Mouse (Mus musculus) G1E (cell line): ENCODE measurements around the gene Asb1. TPM values are rescaled to one million over a fixed set of nuclear protein-coding genes. Genes with fewer than 3 reads are reported as not detected.

Experiments
- ATAC-seq: 2 replicates; pipeline ENCODE4 v1.8.0; 2016; ENCODE audit warnings: mild to moderate bottlenecking; ENCODE audit not compliant: insufficient number of reproducible peaks, poor library complexity, low FRiP score, severe bottlenecking; ENCODE audit errors: extremely low read depth
- DNase-seq: peaks from one replicate; pipeline ENCODE4 v3.0.0; 2012; ENCODE audit warnings: low spot score
- H3K27me3 ChIP-seq: 2 replicates; pipeline ENCODE4 v1.6.1; 2012; ENCODE audit warnings: mild to moderate bottlenecking, low read length, inconsistent platforms; ENCODE audit not compliant: insufficient read depth
- H3K36me3 ChIP-seq: replicated peaks from 2 replicates; pipeline ENCODE3; 2012; ENCODE audit warnings: mild to moderate bottlenecking, inconsistent platforms
- H3K4me1 ChIP-seq: 2 replicates; pipeline ENCODE4 v1.6.1; 2012; ENCODE audit warnings: low read depth, low read length, inconsistent platforms, mixed read lengths; ENCODE audit not compliant: insufficient read depth
- H3K4me3 ChIP-seq: 2 replicates; pipeline ENCODE4 v1.5.1; 2012; ENCODE audit warnings: low read depth, mild to moderate bottlenecking, inconsistent platforms, low read length, moderate library complexity, mixed read lengths
- H3K9me3 ChIP-seq: replicated peaks from 2 replicates; pipeline ENCODE4 v1.6.1; 2012; ENCODE audit warnings: inconsistent platforms
- CTCF ChIP-seq: IDR thresholded peaks from 2 replicates; pipeline ENCODE4 v1.5.1; 2012; ENCODE audit warnings: low read depth, low read length, inconsistent platforms, mixed read lengths
- GATA1 ChIP-seq: IDR thresholded peaks from 2 replicates; pipeline ENCODE4 v1.6.1; 2012; ENCODE audit warnings: borderline replicate concordance, low read length, inconsistent platforms, mixed read lengths
- GATA2 ChIP-seq: IDR thresholded peaks from 2 replicates; pipeline ENCODE4 v1.6.1; 2012; ENCODE audit warnings: low read depth, low read length, inconsistent platforms, borderline replicate concordance
- POLR2AphosphoS5 ChIP-seq: IDR thresholded peaks from 2 replicates; pipeline ENCODE4 v1.6.1; 2012; ENCODE audit warnings: low read depth, low read length, inconsistent platforms; ENCODE audit not compliant: insufficient replicate concordance
- TAL1 ChIP-seq: conservative IDR thresholded peaks from 2 replicates; pipeline ENCODE4 v1.6.1; 2012; ENCODE audit warnings: low read depth, low read length, inconsistent platforms, mixed read lengths
- polyA plus RNA-seq: library from polyadenylated mRNA; stranded (reverse); fragments of >175 nt; gene quantifications from 2 replicates; pipeline ENCODE4 v1.2.3, GENCODE M21; 2012
- total RNA-seq, 2 experiments: library from RNA; stranded (forward) in 1 of 2; stranded (reverse) in 1 of 2; fragments of 200-1000 nt in 1 of 2; fragments of >200 nt in 1 of 2; fragmentation: Nextera tagmentation in 1 of 2; gene quantifications; 2 replicates each; pipeline ENCODE4 v1.2.3; 2014 to 2017

Asb1 gene
- total and polyA plus RNA-seq, 3 experiments = 12.4 to 28.0 (median 12.9) TPM

DNA sequence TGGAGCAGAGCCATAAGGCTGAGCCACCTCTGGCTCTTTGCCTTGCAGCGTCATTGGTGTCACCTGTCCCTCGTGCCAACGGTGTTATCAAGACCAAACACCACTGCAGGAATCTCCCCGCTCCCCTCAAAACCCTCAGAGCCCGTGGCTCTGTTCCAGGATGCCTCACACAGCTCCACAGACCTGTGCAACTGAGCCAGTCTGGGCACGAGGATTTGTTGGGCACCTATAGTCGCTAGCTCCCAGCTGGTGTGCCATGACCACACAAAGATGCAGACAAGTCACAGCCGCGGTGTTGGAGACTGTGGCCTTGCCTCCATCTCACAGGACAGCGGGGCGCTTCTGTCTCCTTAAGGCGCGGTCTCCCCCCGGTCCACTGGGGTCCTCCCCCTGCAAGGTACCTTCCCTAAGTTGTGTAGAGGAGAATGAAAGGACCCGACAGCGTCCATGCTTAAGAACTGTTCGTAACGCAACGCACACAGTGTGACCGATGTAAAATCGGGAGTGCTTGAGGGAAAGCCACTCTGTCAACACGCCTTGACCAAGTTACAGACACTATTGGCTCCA, 557 bp upstream of the Asb1 start:
- Histone ChIP-seq H3K9me3 (no peaks in the 10 kb centered on the region), H3K27me3 (no peaks in the 10 kb centered on the region), H3K4me3 (peak overlapping the region; percentile 93), H3K36me3 (peaks cover 18% of the 10 kb centered on the region), H3K4me1 (peaks cover 41% of the 10 kb centered on the region)
- no peak for TF ChIP-seq GATA2
- TF ChIP-seq GATA1 = no peak
- no peak for TF ChIP-seq TAL1
- ATAC-seq = peak; percentile 1; the same call in 1 of the 2 replicates
- DNase-seq = peak; percentile 52

- H3K9me3 ChIP-seq = no peaks in the 10 kb centered on the region
- ATAC-seq (no peak), DNase-seq (no peak)
- peak overlapping the region; percentile 93 for H3K4me3 ChIP-seq
- TF ChIP-seq GATA1 = no peak
- no peak for TF ChIP-seq GATA2
- TF ChIP-seq TAL1 = no peak
- no peak for TF ChIP-seq CTCF
- no peak for TF ChIP-seq POLR2AphosphoS5
- no peaks in the 10 kb centered on the region for H3K27me3 ChIP-seq
- H3K4me1 ChIP-seq = peaks cover 42% of the 10 kb centered on the region
- peaks cover 31% of the 10 kb centered on the region for H3K36me3 ChIP-seq
These were observed 773 bp downstream of the Asb1 start for GRCm38 (mm10) chr1:91541042-91541592.

DNA sequence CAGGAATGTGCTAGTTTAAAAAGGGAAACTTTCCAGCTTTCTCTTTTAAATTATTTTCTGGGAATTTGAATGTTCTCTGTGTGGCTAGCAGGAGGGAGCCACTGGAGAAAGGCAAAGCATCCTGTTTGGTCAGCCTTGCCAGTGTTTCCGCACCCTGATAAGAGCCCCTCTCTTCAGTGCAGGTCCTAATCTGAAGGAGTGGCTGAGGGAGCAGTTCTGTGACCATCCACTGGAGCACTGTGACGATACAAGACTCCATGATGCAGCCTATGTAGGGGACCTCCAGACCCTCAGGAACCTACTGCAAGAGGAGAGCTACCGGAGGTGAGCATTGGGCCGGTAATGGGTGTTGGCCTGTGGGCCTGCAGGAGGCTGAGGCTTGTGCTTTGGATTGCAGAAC, 3.6 kb downstream of the Asb1 start:
- DNase-seq = no peak

DNA sequence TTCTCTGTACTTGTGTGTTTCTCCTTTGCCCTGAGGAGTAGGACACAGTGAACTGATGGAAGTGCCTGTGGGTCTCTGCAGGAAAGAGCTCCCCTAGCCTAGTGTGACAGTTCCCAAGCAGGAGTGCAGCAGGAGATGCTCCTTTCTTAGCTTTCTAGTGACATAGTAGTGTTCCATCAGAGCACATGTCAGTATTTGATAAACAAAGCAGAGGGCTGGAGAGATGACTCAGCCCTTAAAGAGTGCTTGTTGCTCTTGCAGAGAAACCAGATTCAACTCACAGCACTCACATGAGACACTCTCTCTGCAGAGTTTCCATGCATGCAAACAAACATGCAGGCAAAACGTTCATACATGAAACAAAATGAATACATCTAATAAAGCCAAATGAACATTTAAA, 4.9 kb downstream of the Asb1 start:
- peaks cover 27% of the 10 kb centered on the region for H3K4me1 ChIP-seq
- no peaks in the 10 kb centered on the region for H3K27me3 ChIP-seq
- ATAC-seq (no peak), DNase-seq (no peak)
- H3K9me3 ChIP-seq = no peaks in the 10 kb centered on the region
- peaks cover 68% of the 10 kb centered on the region for H3K36me3 ChIP-seq
- H3K4me3 ChIP-seq = no peak overlapping the region
- no peak for TF ChIP-seq TAL1
- no peak for TF ChIP-seq CTCF
- no peak for TF ChIP-seq GATA1

More for the DNA sequence above, 3.6 kb downstream of the Asb1 start:
- Histone ChIP-seq H3K4me1 (peaks cover 36% of the 10 kb centered on the region), H3K36me3 (peaks cover 59% of the 10 kb centered on the region), H3K27me3 (no peaks in the 10 kb centered on the region), H3K4me3 (no peak overlapping the region), H3K9me3 (no peaks in the 10 kb centered on the region)
- ATAC-seq = no peak
- no peak for TF ChIP-seq GATA1

- Histone ChIP-seq H3K27me3 (no peaks in the 10 kb centered on the region), H3K4me1 (peaks cover 12% of the 10 kb centered on the region), H3K36me3 (peaks cover 81% of the 10 kb centered on the region), H3K4me3 (no peak overlapping the region), H3K9me3 (no peaks in the 10 kb centered on the region)
- TF ChIP-seq GATA2 (no peak), TAL1 (no peak), POLR2AphosphoS5 (no peak), CTCF (no peak), GATA1 (no peak)
- ATAC-seq (no peak), DNase-seq (no peak)
These were observed 7.2 kb downstream of the Asb1 start for GRCm38 (mm10) chr1:91547567-91547966.

DNA sequence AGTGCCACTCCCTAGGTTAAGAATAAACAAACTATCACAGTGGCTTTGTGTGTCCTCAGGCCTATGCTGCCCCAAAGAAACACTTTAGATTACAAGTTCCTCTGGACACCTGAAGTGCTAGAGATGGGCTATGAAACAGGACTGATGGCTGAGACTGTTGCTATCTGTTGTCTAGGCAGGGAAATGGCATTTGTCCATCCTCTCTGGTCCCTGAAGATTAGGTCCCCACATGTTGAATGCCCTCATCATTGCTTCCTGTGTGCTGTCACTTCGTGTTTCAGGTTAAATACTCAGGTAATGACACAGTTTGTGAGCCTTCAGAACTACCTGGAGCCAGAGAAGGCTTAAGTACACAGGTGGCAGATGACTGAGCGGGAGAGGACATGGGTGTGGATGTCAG, 8.7 kb downstream of the Asb1 start:
- H3K4me3 ChIP-seq = no peak overlapping the region
- DNase-seq (no peak), ATAC-seq (no peak)
- no peaks in the 10 kb centered on the region for H3K9me3 ChIP-seq
- TF ChIP-seq TAL1 (no peak), CTCF (no peak), GATA2 (no peak), POLR2AphosphoS5 (no peak), GATA1 (no peak)
- peaks cover 89% of the 10 kb centered on the region for H3K36me3 ChIP-seq
- no peaks in the 10 kb centered on the region for H3K27me3 ChIP-seq
- H3K4me1 ChIP-seq = peaks cover 10% of the 10 kb centered on the region

DNA sequence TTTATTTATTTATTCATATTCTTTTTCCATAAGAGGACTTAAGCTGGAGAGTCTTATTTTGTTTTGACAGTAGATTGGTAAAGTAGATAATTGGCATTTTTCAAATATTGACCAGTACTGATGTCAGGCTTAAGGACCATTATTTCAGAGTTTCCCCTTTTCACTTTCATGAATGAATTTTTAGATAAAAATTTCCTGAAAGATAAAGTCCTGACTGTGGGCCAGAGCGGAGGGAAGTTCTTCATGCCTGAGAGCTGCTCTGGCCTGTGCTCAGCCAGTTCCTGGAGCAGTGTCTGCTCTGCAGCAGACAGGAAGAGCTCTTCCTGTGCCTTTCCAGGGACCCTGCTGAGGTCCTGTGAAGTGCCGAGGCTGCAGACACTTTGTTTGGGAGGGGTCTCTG, 16.8 kb downstream of the Asb1 start:
- no peak for ATAC-seq
- no peak overlapping the region for H3K4me3 ChIP-seq

More for the DNA sequence above, 16.8 kb downstream of the Asb1 start:
- TF ChIP-seq CTCF (no peak), GATA1 (no peak), GATA2 (no peak), TAL1 (no peak), POLR2AphosphoS5 (no peak)
- Histone ChIP-seq H3K27me3 (no peaks in the 10 kb centered on the region), H3K9me3 (no peaks in the 10 kb centered on the region), H3K36me3 (peaks cover 74% of the 10 kb centered on the region), H3K4me1 (no peaks in the 10 kb centered on the region; the same call in 1 of the 2 replicates)
- no peak for DNase-seq
